Mouse (Mus musculus) limb, embryonic 10.5 days (tissue): Measurements from ENCODE around the gene Fbll1. TPM values are rescaled to one million over a fixed set of nuclear protein-coding genes. Genes with fewer than 3 reads are reported as not detected.

ENCODE experiments used
- DNase-seq: peaks from one replicate; pipeline ENCODE4 v3.0.0-alpha.2; 2017; ENCODE audit warnings: low spot score
- H3K27ac ChIP-seq: fragments of 300-500 bp; sonication (generic); 2 replicates; pipeline ENCODE4 v1.5.1; 2016; ENCODE audit warnings: mild to moderate bottlenecking
- H3K27me3 ChIP-seq: fragments of 300-500 bp; sonication (generic); 2 replicates; pipeline ENCODE4 v1.6.1; 2016; ENCODE audit warnings: low read depth, mild to moderate bottlenecking; ENCODE audit not compliant: poor library complexity, severe bottlenecking
- H3K36me3 ChIP-seq: fragments of 300-500 bp; sonication (generic); 2 replicates; pipeline ENCODE4 v1.6.1; 2016; ENCODE audit warnings: mild to moderate bottlenecking, moderate library complexity
- H3K4me1 ChIP-seq: fragments of 300-500 bp; sonication (generic); 2 replicates; pipeline ENCODE4 v1.6.1; 2016
- H3K4me3 ChIP-seq: fragments of 300-500 bp; sonication (generic); 2 replicates; pipeline ENCODE4 v1.5.1; 2016; ENCODE audit warnings: mild to moderate bottlenecking, moderate library complexity
- H3K9me3 ChIP-seq: fragments of 300-500 bp; sonication (generic); replicated peaks from 2 replicates; pipeline ENCODE4 v1.6.1; 2016; ENCODE audit warnings: mild to moderate bottlenecking
- WGBS: fragments of 180-500 bp; shearing (Covaris S2); methylation state at CpG from one replicate; pipeline ENCODE4 v1.1.7; 2016; 5-methylcytosine and 5-hydroxymethylcytosine counted together
- polyA plus RNA-seq: library from polyadenylated mRNA; unstranded; fragments of >200 nt; fragmentation: Nextera tagmentation; extraction: Ambion mirVana; gene quantifications from 2 replicates; pipeline ENCODE4 v1.2.1, GENCODE M21; 2016

The Fbll1 gene
- polyA plus RNA-seq, 1 experiment from 2014 or later: not detected

DNA sequence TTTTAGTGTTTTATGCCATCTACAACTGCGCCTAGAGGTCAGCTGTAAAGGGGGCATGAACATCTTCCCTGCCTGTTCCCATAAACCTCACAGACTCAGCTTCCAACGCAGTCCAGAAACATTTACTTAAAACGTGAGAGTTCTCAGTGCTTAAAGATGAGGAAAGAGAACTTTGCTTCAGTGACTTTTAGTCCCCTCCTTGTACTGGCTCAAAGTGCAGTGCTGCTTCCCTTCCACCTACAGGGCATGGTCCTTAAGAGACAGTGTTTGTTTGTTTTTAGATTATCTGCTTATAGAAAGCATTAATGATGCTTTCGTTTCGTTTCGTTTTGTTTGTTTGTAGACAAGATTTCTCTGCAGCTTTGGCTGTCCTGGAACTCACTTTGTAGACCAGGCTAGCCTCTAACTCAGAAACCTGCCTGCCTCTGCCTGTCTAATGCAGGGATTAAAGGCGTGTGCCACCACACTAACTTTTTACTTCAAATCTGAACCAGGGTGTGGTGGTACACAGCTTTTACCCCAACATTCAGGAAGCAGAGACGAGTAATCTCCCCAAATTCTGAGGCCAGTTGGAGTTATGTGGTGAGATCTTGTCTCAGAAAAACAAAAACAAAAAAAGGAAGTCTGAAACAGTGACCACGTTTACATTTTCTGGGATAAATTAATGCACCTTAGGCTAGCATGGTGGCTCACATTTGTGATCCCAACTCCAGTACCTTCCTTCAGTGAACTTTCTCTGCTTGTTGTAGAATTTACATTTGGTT, 27.8 kb downstream of the Fbll1 start:
- Histone ChIP-seq H3K36me3 (peaks cover 23% of the 10 kb centered on the region), H3K4me3 (peak overlapping the region; percentile 94), H3K9me3 (no peaks in the 10 kb centered on the region), H3K27ac (peak overlapping the region; percentile 99; the same call in 1 of the 2 replicates), H3K4me1 (peaks cover 13% of the 10 kb centered on the region), H3K27me3 (no peaks in the 10 kb centered on the region)
- peak; percentile 23 for DNase-seq
- 70% methylated on average over 9 of the region's 9 CpGs for WGBS

DNA sequence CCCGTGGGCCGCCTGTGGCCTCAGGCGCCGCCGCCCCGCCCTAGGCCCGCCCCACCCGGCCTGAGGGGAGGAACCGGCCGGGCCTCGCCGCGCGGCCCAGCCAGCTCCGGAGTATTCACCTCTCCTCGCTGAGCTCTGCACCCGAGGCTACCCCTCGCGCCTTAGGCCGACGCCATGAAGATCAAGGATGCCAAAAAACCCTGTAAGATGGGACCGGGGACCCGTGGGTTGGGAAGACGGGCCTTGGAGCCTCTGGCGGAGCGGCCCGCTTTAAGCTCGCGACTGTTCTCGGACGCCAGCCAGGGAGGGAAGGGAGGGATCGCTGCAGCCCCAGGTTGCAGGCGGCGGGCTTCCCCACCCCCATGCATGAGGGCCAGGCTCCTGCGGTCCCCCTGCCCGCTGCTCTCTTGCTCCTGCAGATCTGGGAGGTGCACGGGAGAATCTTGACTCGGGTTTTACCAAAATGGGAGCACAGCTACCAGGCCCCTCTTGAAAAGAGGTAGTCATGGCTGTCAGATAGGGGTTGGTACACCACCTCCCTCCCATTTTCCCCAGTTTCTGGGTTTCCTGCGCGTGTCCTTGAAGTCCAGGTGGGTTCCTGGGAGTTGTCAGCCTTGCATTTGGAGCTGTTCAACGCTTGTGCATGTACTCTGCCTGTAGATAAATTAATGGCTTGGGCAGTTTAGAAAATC, 28.8 kb downstream of the Fbll1 start:
- under 1% methylated on average over 41 of the region's 41 CpGs for WGBS
- DNase-seq: peak; percentile 79
- H3K4me3 ChIP-seq: peak overlapping the region; percentile 94
- H3K4me1 ChIP-seq: peaks cover 13% of the 10 kb centered on the region
- peak overlapping the region; percentile 99 for H3K27ac ChIP-seq
- H3K9me3 ChIP-seq: no peaks in the 10 kb centered on the region
- no peaks in the 10 kb centered on the region for H3K27me3 ChIP-seq
- peaks cover 19% of the 10 kb centered on the region for H3K36me3 ChIP-seq

DNA sequence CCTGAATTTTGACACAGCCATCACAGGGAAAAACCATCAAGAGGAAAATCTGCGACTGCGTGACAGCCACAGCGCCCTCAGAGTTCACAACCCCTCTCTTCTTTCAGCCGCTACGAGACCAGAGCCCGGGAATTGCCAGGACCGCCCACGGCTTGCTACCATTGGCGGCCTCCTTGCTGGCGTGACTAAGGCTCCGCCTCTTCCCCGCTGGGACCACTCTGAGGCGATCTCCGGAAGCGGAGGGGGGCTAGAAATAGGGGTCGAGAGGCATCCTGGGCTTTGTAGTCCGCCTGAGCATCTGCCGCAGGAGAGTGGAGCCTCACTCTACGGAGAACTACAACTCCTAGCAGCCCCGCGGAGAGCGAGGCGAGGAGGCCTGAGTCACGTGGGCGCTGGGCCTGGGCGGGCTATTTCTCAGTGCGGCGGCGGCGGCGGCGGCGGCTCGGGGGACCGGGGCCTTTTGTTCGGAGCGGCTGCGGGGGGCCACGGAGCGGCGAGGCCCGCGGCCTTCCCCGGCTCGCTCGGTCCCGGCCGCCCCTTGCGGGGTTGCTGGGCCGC, 29.4 kb downstream of the Fbll1 start, which contains the start of gene Pank3:
Gene Pank3 (plus strand): TSS at position 297 of the 558 bp plus-strand sequence.
- Histone ChIP-seq H3K4me3 (peak within 1 kb of the TSS; percentile 94), H3K27me3 (no peaks in the 10 kb centered on the region), H3K4me1 (peaks cover 13% of the 10 kb centered on the region), H3K36me3 (peaks cover 19% of the 10 kb centered on the region), H3K9me3 (no peaks in the 10 kb centered on the region), H3K27ac (peak within 1 kb of the TSS; percentile 99)
- DNase-seq: peak; percentile 94
- under 1% methylated on average over 50 of the region's 50 CpGs for WGBS

DNA sequence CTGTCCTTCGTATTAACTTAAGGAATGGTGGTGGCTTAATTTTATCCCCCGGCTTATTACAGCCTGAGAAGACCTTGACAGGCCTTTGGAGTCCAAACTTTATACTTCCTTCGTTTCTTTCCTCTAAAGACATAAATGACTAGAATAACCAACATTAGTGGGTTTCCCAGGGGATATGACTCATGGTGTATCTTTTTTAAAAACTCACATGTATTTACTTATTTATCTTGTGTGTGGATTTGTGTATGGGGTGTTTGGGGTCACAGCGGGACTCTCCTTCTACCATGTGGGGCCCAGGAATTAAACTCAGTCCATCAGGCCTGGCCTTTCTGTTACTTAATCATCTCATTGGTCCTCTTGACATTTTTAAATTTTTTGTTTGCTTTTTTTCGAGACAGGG, 31.8 kb downstream of the Fbll1 start:
- Histone ChIP-seq H3K4me3 (no peak overlapping the region), H3K27ac (no peak overlapping the region), H3K4me1 (peaks cover 9% of the 10 kb centered on the region), H3K27me3 (no peaks in the 10 kb centered on the region), H3K9me3 (no peaks in the 10 kb centered on the region), H3K36me3 (peaks cover 2% of the 10 kb centered on the region; the same call in 1 of the 2 replicates)
- no peak for DNase-seq
- WGBS: 91% methylated on average over 5 of the region's 5 CpGs

DNA sequence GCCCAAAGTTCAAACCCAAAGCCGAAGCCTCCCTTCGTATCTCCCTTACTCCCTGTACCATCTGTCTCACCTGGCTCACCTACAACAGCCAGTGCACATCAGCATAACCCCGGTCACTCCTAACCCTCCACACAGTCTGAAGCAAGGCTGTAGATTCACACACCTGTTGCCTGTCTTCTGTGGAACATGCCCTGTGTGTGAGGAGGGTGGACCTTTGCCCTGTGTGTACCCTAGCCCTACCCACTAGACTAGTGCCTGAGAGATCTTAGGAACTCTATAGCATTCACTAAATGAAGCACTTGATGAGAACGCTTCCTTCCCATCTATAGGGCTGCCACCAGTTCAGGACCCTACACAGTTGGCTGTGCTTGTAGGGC, 38.1 kb downstream of the Fbll1 start:
- H3K36me3 ChIP-seq: no peaks in the 10 kb centered on the region
- DNase-seq: no peak
- no peak overlapping the region for H3K4me3 ChIP-seq
- H3K27ac ChIP-seq: no peak overlapping the region
- no peaks in the 10 kb centered on the region for H3K4me1 ChIP-seq
- no peaks in the 10 kb centered on the region for H3K27me3 ChIP-seq
- no peaks in the 10 kb centered on the region for H3K9me3 ChIP-seq
- WGBS: 90% methylated on average over 4 of the region's 4 CpGs

DNA sequence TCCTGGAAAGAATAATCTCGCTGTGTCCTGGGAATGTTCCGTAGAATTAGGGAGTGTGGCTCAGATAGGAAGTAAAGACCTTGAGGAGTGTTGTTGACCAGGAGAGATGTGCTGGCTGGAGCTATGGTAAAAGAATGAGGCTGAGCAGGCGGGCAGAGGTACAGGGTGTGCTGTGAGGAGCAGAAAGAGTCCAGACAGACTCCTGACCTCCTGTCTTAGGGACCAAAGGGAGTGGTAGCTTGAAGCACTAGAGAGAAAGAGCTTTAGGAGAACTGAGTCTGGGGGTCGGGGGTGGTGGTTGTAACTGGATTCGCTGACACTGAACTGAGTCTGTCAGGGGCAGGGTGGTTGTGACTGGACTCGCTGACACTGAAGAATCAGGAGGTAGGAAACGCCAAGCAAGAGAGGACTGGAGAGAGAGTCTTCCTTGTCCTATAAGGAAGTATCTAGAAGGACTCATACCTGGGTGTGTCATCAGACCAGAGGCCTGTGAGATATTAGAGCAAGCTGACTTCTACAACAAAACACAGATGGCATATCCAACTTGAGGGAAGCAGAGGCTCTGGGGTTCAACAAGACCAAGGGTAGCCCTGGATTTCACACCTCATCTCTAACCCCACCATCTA, 38.6 kb downstream of the Fbll1 start:
- Histone ChIP-seq H3K27ac (no peak overlapping the region), H3K4me3 (no peak overlapping the region), H3K9me3 (no peaks in the 10 kb centered on the region), H3K27me3 (no peaks in the 10 kb centered on the region), H3K4me1 (no peaks in the 10 kb centered on the region), H3K36me3 (no peaks in the 10 kb centered on the region)
- no peak for DNase-seq
- WGBS: 83% methylated on average over 7 of the region's 7 CpGs

DNA sequence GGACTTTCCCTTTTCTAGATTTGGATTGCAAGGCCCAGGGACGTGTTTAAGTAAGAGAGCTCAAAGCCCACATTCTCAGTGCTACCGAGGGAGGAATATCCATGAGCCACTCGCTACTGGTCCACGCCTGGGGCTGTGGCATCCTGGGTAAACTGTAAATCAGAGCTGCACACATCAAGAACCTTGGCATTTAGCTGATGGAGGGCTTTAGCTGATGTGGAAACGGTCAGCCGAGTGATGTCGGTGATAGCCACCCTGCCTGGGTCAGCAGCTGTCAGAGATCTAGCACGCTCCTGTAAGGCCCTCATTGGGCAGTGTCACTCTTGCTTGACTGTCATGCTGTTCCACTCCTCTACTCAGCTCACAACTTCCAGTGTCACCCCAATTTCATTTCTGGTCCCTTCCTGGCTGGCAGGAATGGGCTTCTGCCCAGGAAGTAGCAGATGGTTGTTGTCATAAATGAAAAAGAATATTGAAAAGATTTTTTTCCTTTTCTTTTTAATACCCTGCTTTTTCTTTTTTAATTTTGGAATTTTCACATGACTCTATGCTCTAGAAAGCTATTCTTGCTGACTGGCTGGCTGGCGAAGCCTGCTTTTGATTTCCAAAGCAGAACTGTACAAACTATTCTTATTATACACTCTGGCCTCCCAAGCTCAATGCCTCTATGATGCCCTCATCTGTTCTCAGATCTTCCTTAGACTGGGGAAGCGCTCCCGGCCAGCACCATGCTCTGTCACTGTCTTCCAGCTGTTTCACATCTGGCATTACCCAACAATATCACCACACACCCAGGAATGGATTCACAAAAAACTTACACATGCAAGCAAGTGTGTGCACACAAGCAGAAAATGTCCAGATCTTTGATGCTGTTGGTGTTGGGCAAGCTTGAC, 42.0 kb downstream of the Fbll1 start:
- H3K4me1 ChIP-seq: no peaks in the 10 kb centered on the region
- 87% methylated on average over 11 of the region's 11 CpGs for WGBS
- no peaks in the 10 kb centered on the region for H3K9me3 ChIP-seq
- no peaks in the 10 kb centered on the region for H3K27me3 ChIP-seq
- no peaks in the 10 kb centered on the region for H3K36me3 ChIP-seq
- no peak overlapping the region for H3K4me3 ChIP-seq
- H3K27ac ChIP-seq: no peak overlapping the region
- no peak for DNase-seq

DNA sequence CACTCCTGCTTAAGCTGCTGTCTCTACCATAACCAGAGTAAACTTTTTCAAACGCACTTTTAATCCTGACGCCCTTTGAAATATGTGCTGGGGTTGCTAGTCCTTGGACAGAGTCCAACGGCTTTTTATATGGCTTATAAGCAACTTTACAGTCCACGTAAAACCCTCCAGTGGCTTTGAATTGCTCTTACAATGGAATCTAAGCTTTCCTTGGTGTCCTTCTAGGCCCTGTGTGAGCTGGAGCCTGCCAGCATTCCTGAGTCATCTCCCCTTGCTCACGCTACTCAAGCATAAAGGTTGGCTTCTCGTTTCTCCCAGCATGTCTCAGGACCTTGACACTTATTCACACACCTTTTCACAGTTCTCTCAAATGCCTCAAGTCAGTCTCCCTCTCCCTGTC, 43.1 kb downstream of the Fbll1 start:
- no peaks in the 10 kb centered on the region for H3K36me3 ChIP-seq
- H3K4me1 ChIP-seq: no peaks in the 10 kb centered on the region
- H3K4me3 ChIP-seq: no peak overlapping the region
- WGBS: 82% methylated on average over 6 of the region's 6 CpGs
- no peak for DNase-seq
- no peak overlapping the region for H3K27ac ChIP-seq
- H3K27me3 ChIP-seq: no peaks in the 10 kb centered on the region
- H3K9me3 ChIP-seq: no peaks in the 10 kb centered on the region

DNA sequence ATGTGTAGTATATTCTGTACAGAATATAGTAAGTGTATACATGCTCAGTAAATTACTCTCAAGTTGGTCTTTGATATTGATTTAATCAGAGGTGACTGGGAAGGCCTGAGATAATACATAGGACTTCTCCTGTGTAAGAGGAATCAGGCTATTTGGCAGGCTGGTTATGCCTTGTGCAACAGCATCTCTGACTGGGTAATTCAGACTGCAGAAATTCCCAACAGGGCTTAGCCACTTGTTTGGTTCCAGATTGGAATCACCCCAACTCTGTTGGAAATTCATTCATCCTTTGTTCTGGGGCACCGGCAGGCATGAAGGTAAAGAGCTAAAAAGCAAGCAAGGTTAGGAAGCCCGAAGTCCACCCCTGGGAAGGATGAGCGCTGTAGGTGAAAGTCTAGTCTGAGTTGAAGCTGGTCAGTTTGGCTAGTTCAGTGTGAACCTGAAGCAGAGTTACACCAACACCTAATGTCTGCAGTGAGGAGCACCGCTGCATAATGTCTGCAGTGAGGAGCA, 43.7 kb downstream of the Fbll1 start:
- H3K4me1 ChIP-seq: no peaks in the 10 kb centered on the region
- H3K27me3 ChIP-seq: no peaks in the 10 kb centered on the region
- H3K9me3 ChIP-seq: no peaks in the 10 kb centered on the region
- no peak overlapping the region for H3K27ac ChIP-seq
- DNase-seq: no peak
- H3K4me3 ChIP-seq: no peak overlapping the region
- WGBS: 94% methylated on average over 4 of the region's 4 CpGs
- no peaks in the 10 kb centered on the region for H3K36me3 ChIP-seq

DNA sequence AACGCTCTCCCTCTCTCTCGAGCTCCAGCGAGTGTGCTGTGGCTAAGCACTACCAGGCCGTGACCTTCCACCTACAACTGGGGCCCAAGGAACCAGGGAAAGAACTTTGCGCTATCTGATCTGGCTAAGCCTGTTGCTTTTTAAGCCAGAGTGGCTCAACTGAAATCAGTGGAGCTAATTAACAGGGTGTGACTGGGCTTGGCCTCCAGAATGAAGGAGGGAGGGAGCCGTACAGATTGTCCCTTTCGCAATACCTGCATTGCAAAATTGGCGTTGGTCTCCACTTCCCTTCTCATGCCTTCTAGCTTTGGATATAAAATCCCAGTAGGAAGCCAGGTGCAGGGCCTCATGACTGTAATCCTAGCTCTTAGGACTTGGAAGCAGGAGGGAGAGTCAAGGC, 48.1 kb downstream of the Fbll1 start:
- H3K27ac ChIP-seq: no peak overlapping the region
- no peaks in the 10 kb centered on the region for H3K27me3 ChIP-seq
- no peak overlapping the region for H3K4me3 ChIP-seq
- no peaks in the 10 kb centered on the region for H3K9me3 ChIP-seq
- no peak for DNase-seq
- H3K36me3 ChIP-seq: no peaks in the 10 kb centered on the region
- 71% methylated on average over 8 of the region's 8 CpGs for WGBS
- H3K4me1 ChIP-seq: no peaks in the 10 kb centered on the region
